Mouse (Mus musculus): ENCODE measurements around the gene Nuak1. TPM values are rescaled to one million over a fixed set of nuclear protein-coding genes. Genes with fewer than 3 reads are reported as not detected.

The Nuak1 gene
- polyA plus RNA-seq, 1 experiment from 2014 or later = 4.8 TPM

- Histone ChIP-seq H3K9me3 (ENCODE audit: control insufficient read depth, low read length) (no peaks in the 10 kb centered on the region), H3K4me2 (no peak overlapping the region), H3K4me3 (ENCODE audit: low read depth, low read length) (no peak overlapping the region), H3K27me3 (ENCODE audit: control insufficient read depth, insufficient read depth, low read length) (no peaks in the 10 kb centered on the region), H3K9ac (ENCODE audit: low read length) (no peak overlapping the region), H3K36me3 (ENCODE audit: control insufficient read depth, insufficient read depth, low read length) (no peaks in the 10 kb centered on the region), H3K27ac (ENCODE audit: low read depth, low read length) (no peak overlapping the region), H3K4me1 (ENCODE audit: control insufficient read depth, insufficient read depth, low read length) (peaks cover 17% of the 10 kb centered on the region)
- WGBS = 91% methylated on average over 13 of the region's 13 CpGs
- ATAC-seq (ENCODE audit: low FRiP score) = no peak
- DNase-seq (ENCODE audit: low spot score, missing footprints) = no peak
These were observed 31.3 kb downstream of the Nuak1 start for GRCm38 (mm10) chr10:84408965-84409660.

- H3K9ac ChIP-seq (ENCODE audit: low read length) = no peak overlapping the region
- H3K27me3 ChIP-seq (ENCODE audit: control insufficient read depth, insufficient read depth, low read length) = no peaks in the 10 kb centered on the region
- peaks cover 26% of the 10 kb centered on the region for H3K4me1 ChIP-seq (ENCODE audit: control insufficient read depth, insufficient read depth, low read length)
- H3K4me3 ChIP-seq (ENCODE audit: low read depth, low read length) = no peak overlapping the region
- no peaks in the 10 kb centered on the region for H3K36me3 ChIP-seq (ENCODE audit: control insufficient read depth, insufficient read depth, low read length)
- H3K9me3 ChIP-seq (ENCODE audit: control insufficient read depth, low read length) = no peaks in the 10 kb centered on the region
- no peak overlapping the region for H3K4me2 ChIP-seq
- DNase-seq (ENCODE audit: low spot score, missing footprints) (no peak), ATAC-seq (ENCODE audit: low FRiP score) (no peak)
- WGBS = 33% methylated on average over 8 of the region's 8 CpGs
- H3K27ac ChIP-seq (ENCODE audit: low read depth, low read length) = no peak overlapping the region
These were observed 35.1 kb downstream of the Nuak1 start for GRCm38 (mm10) chr10:84405135-84405776.

DNA sequence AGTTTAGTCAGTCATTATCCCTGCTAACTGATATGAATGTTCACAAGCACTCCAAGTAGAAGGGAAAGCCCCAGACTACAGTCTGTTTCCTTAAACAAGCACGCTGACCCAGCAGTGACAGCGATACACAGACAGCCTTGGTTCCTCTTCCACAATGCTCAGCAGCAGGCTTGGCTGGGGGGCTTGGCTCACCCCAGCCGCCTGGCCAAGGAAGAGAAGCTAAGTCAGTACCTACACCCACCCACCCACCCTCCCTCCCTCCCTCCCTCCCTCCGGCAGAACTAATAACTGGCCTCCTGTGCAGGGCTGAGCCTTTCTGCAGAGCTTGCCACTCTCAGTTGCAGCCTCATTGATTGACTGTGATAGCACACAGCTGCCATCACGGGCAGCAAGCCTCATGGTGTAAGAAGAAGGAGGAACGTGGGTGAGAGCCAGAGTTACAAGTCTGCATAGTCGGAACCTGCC is 38.5 kb downstream of the Nuak1 start:
- Histone ChIP-seq H3K36me3 (ENCODE audit: control insufficient read depth, insufficient read depth, low read length) (no peaks in the 10 kb centered on the region), H3K27ac (ENCODE audit: low read depth, low read length) (no peak overlapping the region), H3K27me3 (ENCODE audit: control insufficient read depth, insufficient read depth, low read length) (no peaks in the 10 kb centered on the region), H3K4me3 (ENCODE audit: low read depth, low read length) (no peak overlapping the region), H3K4me2 (no peak overlapping the region), H3K4me1 (ENCODE audit: control insufficient read depth, insufficient read depth, low read length) (peaks cover 21% of the 10 kb centered on the region), H3K9ac (ENCODE audit: low read length) (no peak overlapping the region), H3K9me3 (ENCODE audit: control insufficient read depth, low read length) (no peaks in the 10 kb centered on the region)
- ATAC-seq (ENCODE audit: low FRiP score) (peak; percentile 28; the same call in 1 of the 2 replicates), DNase-seq (ENCODE audit: low spot score, missing footprints) (no peak)
- WGBS = 59% methylated on average over 7 of the region's 7 CpGs

- H3K36me3 ChIP-seq (ENCODE audit: control insufficient read depth, insufficient read depth, low read length) = no peaks in the 10 kb centered on the region
- 23% methylated on average over 4 of the region's 4 CpGs for WGBS
- no peak overlapping the region for H3K9ac ChIP-seq (ENCODE audit: low read length)
- H3K27ac ChIP-seq (ENCODE audit: low read depth, low read length) = no peak overlapping the region
- H3K9me3 ChIP-seq (ENCODE audit: control insufficient read depth, low read length) = no peaks in the 10 kb centered on the region
- no peaks in the 10 kb centered on the region for H3K27me3 ChIP-seq (ENCODE audit: control insufficient read depth, insufficient read depth, low read length)
- ATAC-seq (ENCODE audit: low FRiP score) (peak; percentile 56; the same call in 1 of the 2 replicates), DNase-seq (ENCODE audit: low spot score, missing footprints) (no peak)
- H3K4me2 ChIP-seq = no peak overlapping the region
- peaks cover 21% of the 10 kb centered on the region for H3K4me1 ChIP-seq (ENCODE audit: control insufficient read depth, insufficient read depth, low read length)
- no peak overlapping the region for H3K4me3 ChIP-seq (ENCODE audit: low read depth, low read length)
These were observed 39.2 kb downstream of the Nuak1 start for GRCm38 (mm10) chr10:84401189-84401588.

DNA sequence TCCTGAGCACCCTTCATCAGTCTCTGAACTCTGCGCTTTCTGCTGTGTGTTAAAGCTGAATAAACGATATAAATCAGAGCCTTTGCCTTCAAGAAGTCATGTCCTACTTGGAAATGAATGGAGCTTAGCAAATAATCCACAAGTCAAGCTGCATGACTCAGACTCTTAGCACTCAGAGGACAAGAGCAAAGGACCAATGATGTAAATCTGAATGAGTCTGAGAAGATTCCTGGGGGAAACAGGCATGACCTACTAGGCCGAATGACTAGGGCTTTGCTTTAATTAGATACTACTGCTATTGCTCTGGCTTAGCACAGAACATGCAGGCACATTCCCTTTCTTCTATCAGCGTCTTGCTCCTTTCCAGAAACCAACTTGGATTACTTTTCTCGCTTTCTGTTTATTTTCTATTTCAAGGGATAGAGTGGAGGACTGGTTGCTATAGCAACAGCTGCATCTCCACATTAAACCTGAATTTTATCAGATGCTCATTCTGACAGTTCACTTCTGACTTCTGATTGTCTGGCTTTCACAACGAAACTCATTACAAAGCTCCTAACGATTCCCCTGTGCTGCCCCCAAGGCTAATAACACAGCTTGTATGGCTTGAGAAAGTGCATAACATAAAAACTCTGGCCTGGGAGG is 40.2 kb downstream of the Nuak1 start:
- no peak overlapping the region for H3K9ac ChIP-seq (ENCODE audit: low read length)
- H3K36me3 ChIP-seq (ENCODE audit: control insufficient read depth, insufficient read depth, low read length) = no peaks in the 10 kb centered on the region
- ATAC-seq (ENCODE audit: low FRiP score) = no peak
- no peaks in the 10 kb centered on the region for H3K27me3 ChIP-seq (ENCODE audit: control insufficient read depth, insufficient read depth, low read length)
- no peak for DNase-seq (ENCODE audit: low spot score, missing footprints)
- H3K4me2 ChIP-seq = no peak overlapping the region
- no peak overlapping the region for H3K4me3 ChIP-seq (ENCODE audit: low read depth, low read length)
- no peak overlapping the region for H3K27ac ChIP-seq (ENCODE audit: low read depth, low read length)
- peaks cover 19% of the 10 kb centered on the region for H3K4me1 ChIP-seq (ENCODE audit: control insufficient read depth, insufficient read depth, low read length)
- WGBS = 82% methylated on average over 7 of the region's 7 CpGs
- no peaks in the 10 kb centered on the region for H3K9me3 ChIP-seq (ENCODE audit: control insufficient read depth, low read length)

DNA sequence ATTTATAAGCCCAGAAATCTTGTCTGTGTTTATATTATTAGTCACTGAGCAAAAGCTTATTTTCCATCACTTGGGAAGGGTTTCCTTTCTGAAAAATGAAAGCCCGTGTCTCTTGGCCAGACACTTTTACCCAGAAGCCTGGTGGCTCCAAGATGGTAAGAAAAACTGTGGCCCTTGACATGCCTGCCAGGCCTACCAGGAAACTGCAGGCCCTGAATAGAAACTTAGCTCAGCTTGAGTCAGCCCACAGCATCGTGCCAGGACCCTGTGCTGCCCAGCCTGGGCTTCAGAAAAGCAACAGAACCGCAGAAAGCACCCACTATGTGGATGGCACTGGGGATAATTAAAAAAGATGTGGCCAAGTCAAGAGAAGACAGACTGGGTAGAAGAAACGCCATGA is 43.1 kb downstream of the Nuak1 start:
- DNase-seq (ENCODE audit: low spot score, missing footprints) = no peak
- Histone ChIP-seq H3K9me3 (ENCODE audit: control insufficient read depth, low read length) (no peaks in the 10 kb centered on the region), H3K4me2 (no peak overlapping the region), H3K4me3 (ENCODE audit: low read depth, low read length) (no peak overlapping the region), H3K27ac (ENCODE audit: low read depth, low read length) (no peak overlapping the region), H3K27me3 (ENCODE audit: control insufficient read depth, insufficient read depth, low read length) (no peaks in the 10 kb centered on the region), H3K4me1 (ENCODE audit: control insufficient read depth, insufficient read depth, low read length) (peaks cover 25% of the 10 kb centered on the region), H3K9ac (ENCODE audit: low read length) (no peak overlapping the region), H3K36me3 (ENCODE audit: control insufficient read depth, insufficient read depth, low read length) (no peaks in the 10 kb centered on the region)
- no peak for ATAC-seq (ENCODE audit: low FRiP score)
- WGBS = 91% methylated on average over 4 of the region's 4 CpGs

GRCm38 (mm10) chr10:84395885-84396659 is 44.3 kb downstream of the Nuak1 start:
- Histone ChIP-seq H3K27me3 (ENCODE audit: control insufficient read depth, insufficient read depth, low read length) (no peaks in the 10 kb centered on the region), H3K36me3 (ENCODE audit: control insufficient read depth, insufficient read depth, low read length) (no peaks in the 10 kb centered on the region), H3K9me3 (ENCODE audit: control insufficient read depth, low read length) (no peaks in the 10 kb centered on the region), H3K4me1 (ENCODE audit: control insufficient read depth, insufficient read depth, low read length) (peaks cover 19% of the 10 kb centered on the region), H3K9ac (ENCODE audit: low read length) (no peak overlapping the region), H3K4me3 (ENCODE audit: low read depth, low read length) (no peak overlapping the region), H3K4me2 (no peak overlapping the region), H3K27ac (ENCODE audit: low read depth, low read length) (no peak overlapping the region)
- WGBS = 94% methylated on average over 8 of the region's 8 CpGs
- ATAC-seq (ENCODE audit: low FRiP score) (no peak), DNase-seq (ENCODE audit: low spot score, missing footprints) (no peak)

DNA sequence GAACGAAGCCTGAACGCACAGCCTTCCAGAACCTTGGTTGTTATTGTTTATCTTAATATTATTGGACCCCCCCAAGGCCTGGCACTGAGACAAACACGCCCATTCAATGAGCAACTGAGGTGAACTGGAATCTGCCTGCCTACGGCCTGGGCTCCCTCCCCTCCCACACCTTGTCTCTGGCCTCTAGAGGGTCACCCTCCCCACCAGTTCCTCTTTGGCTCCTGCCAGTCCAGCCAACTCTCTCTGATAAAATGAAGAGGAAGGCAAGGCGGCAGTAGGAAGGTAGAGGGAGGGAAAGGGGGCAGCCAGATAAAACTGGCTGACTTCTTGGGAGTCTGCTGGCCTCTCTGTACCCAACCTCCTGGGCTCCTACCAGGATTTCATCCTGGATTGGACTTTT is 45.1 kb downstream of the Nuak1 start:
- H3K9ac ChIP-seq (ENCODE audit: low read length) = no peak overlapping the region
- no peaks in the 10 kb centered on the region for H3K9me3 ChIP-seq (ENCODE audit: control insufficient read depth, low read length)
- WGBS = 88% methylated on average over 5 of the region's 5 CpGs
- no peak overlapping the region for H3K27ac ChIP-seq (ENCODE audit: low read depth, low read length)
- DNase-seq (ENCODE audit: low spot score, missing footprints) (no peak), ATAC-seq (ENCODE audit: low FRiP score) (no peak)
- peaks cover 15% of the 10 kb centered on the region for H3K4me1 ChIP-seq (ENCODE audit: control insufficient read depth, insufficient read depth, low read length)
- H3K36me3 ChIP-seq (ENCODE audit: control insufficient read depth, insufficient read depth, low read length) = no peaks in the 10 kb centered on the region
- no peaks in the 10 kb centered on the region for H3K27me3 ChIP-seq (ENCODE audit: control insufficient read depth, insufficient read depth, low read length)
- no peak overlapping the region for H3K4me3 ChIP-seq (ENCODE audit: low read depth, low read length)
- no peak overlapping the region for H3K4me2 ChIP-seq
